Mouse (Mus musculus) thymus, adult 2 months (tissue): ENCODE results near the gene Bclaf1.

Experiments
- CTCF ChIP-seq: fragments of 200-500 bp; IDR thresholded peaks from 2 replicates; pipeline ENCODE4 v1.5.1; 2012; ENCODE audit warnings: mild to moderate bottlenecking, control low read depth, low read length, moderate library complexity, borderline replicate concordance; ENCODE audit not compliant: control insufficient read depth, poor library complexity, insufficient read depth; ENCODE audit errors: extremely low read depth
- POLR2A ChIP-seq: fragments of 200-500 bp; IDR thresholded peaks from 2 replicates; pipeline ENCODE4 v1.6.1; 2012; ENCODE audit warnings: mild to moderate bottlenecking, low read length, control low read depth, moderate library complexity; ENCODE audit not compliant: control insufficient read depth, poor library complexity, insufficient read depth; ENCODE audit errors: extremely low read depth

- TF ChIP-seq CTCF = no peak
- no peak for TF ChIP-seq POLR2A
Measured at GRCm38 (mm10) chr10:20345736-20346135, 33.5 kb downstream of the Bclaf1 start.
